Mouse (Mus musculus) ES-Bruce4 (cell line): ENCODE data around the gene Chrm5.

Source experiments
- CTCF ChIP-seq: IDR thresholded peaks from one replicate; pipeline ENCODE4 v1.8.1; 2011; ENCODE audit warnings: low read depth, low read length
- EP300 ChIP-seq: IDR thresholded peaks from 2 replicates; pipeline ENCODE4 v1.6.1; 2011; ENCODE audit warnings: low read depth, low read length; ENCODE audit not compliant: insufficient read depth
- POLR2A ChIP-seq: IDR thresholded peaks from one replicate; pipeline ENCODE4 v1.8.1; 2011; ENCODE audit warnings: low read length; ENCODE audit not compliant: insufficient read depth

GRCm38 (mm10) chr2:112517218-112517617, 36.6 kb upstream of the Chrm5 start:
- TF ChIP-seq CTCF = no peak
- TF ChIP-seq EP300 = no peak
- TF ChIP-seq POLR2A = no peak
